In the genomic region with DNA sequence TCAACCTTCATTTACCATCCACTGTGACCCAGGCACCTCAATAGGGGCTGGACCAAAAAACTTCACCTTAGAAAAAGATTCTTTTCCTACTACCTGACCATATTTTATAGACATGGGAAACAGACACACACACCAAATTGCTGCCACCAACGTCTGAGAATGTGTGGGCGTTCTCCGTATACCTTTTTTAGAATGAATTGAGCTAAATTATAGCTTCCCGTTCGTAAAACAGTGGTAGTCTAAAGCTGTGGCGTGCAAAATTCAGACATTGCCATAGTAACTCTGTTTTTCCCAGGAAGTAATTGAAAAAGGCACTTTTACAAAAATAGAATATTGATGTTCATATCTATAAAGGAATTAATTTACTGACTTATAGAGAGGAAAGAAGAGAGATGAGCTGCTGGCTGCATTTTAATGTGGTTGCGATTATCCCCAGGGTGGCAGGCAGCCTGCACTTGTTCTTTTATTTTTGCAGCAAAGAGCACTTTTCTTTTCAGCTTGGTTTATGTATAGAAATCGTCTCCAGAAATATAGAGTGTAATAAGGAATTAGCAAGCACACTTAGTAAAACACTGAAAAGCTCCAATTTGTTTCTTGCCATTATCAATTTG, we compare ENCODE assay signal across 20 mouse cellular contexts.
DNase-seq lines count a peak whose midpoint lies in the region; ATAC-seq lines count a peak whose summit lies in the region.
"Had no signal": no experiment of that assay in that cellular context is flagged by ENCODE, and none has a peak within 500 bp of the region (broad histone marks: within the 10 kb centered on the region; RNA-seq: fewer than 3 reads in every experiment).

No protein-coding gene starts in this region.

- H3K9me3 ChIP-seq in forebrain, embryonic 15.5 days, result no peaks in the 10 kb centered on the region
- no peaks in the 10 kb centered on the region for H3K9me3 ChIP-seq in neural tube, embryonic 15.5 days (replicated peaks)
- H3K9me3 ChIP-seq in limb, embryonic 10.5 days (replicated peaks), result no peaks in the 10 kb centered on the region
- H3K9me3 ChIP-seq: embryonic facial prominence, embryonic 10.5 days; intestine, embryonic 15.5 days; liver, embryonic 13.5 days had no signal

- DNase-seq in frontal cortex, postnatal 25 days (ENCODE audit: low spot score in 2 of 2), result no peak
- peak; percentile 75 for DNase-seq in brain, adult 2 months (ENCODE audit: low read depth, low spot score)
- DNase-seq in urinary bladder, postnatal 10 days (ENCODE audit: low spot score), result no peak
- DNase-seq in limb, embryonic 10.5 days (ENCODE audit: low spot score), result no peak
- DNase-seq: adrenal gland, postnatal 10 days; cerebellum, adult 9-11 months; gastrocnemius, adult 2 months; heart, postnatal 4 days; kidney, adult 9 months; kidney, postnatal 25 days; liver, embryonic 13.5 days; lung, adult 2 months; lung, postnatal 14 days; thymus, postnatal 25 days had no signal

- peak; percentile 62 for ATAC-seq in frontal cortex, adult (ENCODE audit: low TSS enrichment)
- ATAC-seq in forebrain, embryonic 15.5 days (replicated peaks), result peak; percentile 24
- no peak for ATAC-seq in neural tube, embryonic 15.5 days (ENCODE audit: low FRiP score)
- ATAC-seq: hindbrain, embryonic 16.5 days; intestine, embryonic 15.5 days had no signal

- H3K27ac ChIP-seq in forebrain, embryonic 15.5 days (replicated peaks), result peak overlapping the region; percentile 76
- H3K27ac ChIP-seq in neural tube, embryonic 15.5 days (replicated peaks), result 0 out of 2 replicates have a peak overlapping the region, but pooled peaks have one; percentile 52
- no peak overlapping the region for H3K27ac ChIP-seq in limb, embryonic 10.5 days
- H3K27ac ChIP-seq: embryonic facial prominence, embryonic 10.5 days; gastrocnemius, adult 2 months; intestine, embryonic 15.5 days; liver, embryonic 13.5 days had no signal

- no peaks in the 10 kb centered on the region for H3K27me3 ChIP-seq in forebrain, embryonic 15.5 days
- H3K27me3 ChIP-seq in neural tube, embryonic 15.5 days (replicated peaks), result no peaks in the 10 kb centered on the region
- H3K27me3 ChIP-seq in limb, embryonic 10.5 days (ENCODE audit: low read depth, poor library complexity, severe bottlenecking), result no peaks in the 10 kb centered on the region
- H3K27me3 ChIP-seq: intestine, embryonic 15.5 days; liver, embryonic 13.5 days had no signal

- no peaks in the 10 kb centered on the region for H3K36me3 ChIP-seq in forebrain, embryonic 15.5 days
- no peaks in the 10 kb centered on the region for H3K36me3 ChIP-seq in neural tube, embryonic 15.5 days
- H3K36me3 ChIP-seq in limb, embryonic 10.5 days, result no peaks in the 10 kb centered on the region
- H3K36me3 ChIP-seq: embryonic facial prominence, embryonic 10.5 days; intestine, embryonic 15.5 days; liver, embryonic 13.5 days had no signal

- H3K4me2 ChIP-seq in forebrain, embryonic 15.5 days (replicated peaks), result no peak overlapping the region
- no peak overlapping the region for H3K4me2 ChIP-seq in neural tube, embryonic 15.5 days
- H3K4me2 ChIP-seq: intestine, embryonic 15.5 days; liver, embryonic 13.5 days had no signal

- H3K4me3 ChIP-seq in forebrain, embryonic 15.5 days, result no peak overlapping the region
- no peak overlapping the region for H3K4me3 ChIP-seq in neural tube, embryonic 15.5 days (replicated peaks)
- no peak overlapping the region for H3K4me3 ChIP-seq in limb, embryonic 10.5 days
- H3K4me3 ChIP-seq: embryonic facial prominence, embryonic 10.5 days; gastrocnemius, adult 2 months; intestine, embryonic 15.5 days; liver, embryonic 13.5 days had no signal

- 59% methylated on average over 8 of the region's 8 CpGs for WGBS in forebrain, embryonic 15.5 days
- WGBS in neural tube, embryonic 15.5 days, result 50% methylated on average over 8 of the region's 8 CpGs
- 89% methylated on average over 8 of the region's 8 CpGs for WGBS in limb, embryonic 10.5 days

- H3K9ac ChIP-seq in forebrain, embryonic 15.5 days (replicated peaks), result no peak overlapping the region
- no peak overlapping the region for H3K9ac ChIP-seq in neural tube, embryonic 15.5 days (replicated peaks)
- H3K9ac ChIP-seq: intestine, embryonic 15.5 days; liver, embryonic 13.5 days had no signal

- H3K4me1 ChIP-seq in forebrain, embryonic 15.5 days, result peaks cover 26% of the 10 kb centered on the region
- peaks cover 13% of the 10 kb centered on the region for H3K4me1 ChIP-seq in neural tube, embryonic 15.5 days
- H3K4me1 ChIP-seq in limb, embryonic 10.5 days, result peaks cover 4% of the 10 kb centered on the region
- H3K4me1 ChIP-seq: intestine, embryonic 15.5 days; liver, embryonic 13.5 days had no signal
